Mouse (Mus musculus) hindbrain, embryonic 14.5 days (tissue): ENCODE data around the gene Zfp113. TPM values are rescaled to one million over a fixed set of nuclear protein-coding genes. Genes with fewer than 3 reads are reported as not detected.
"Not testable (repeated sequence)": the region's sequence is repeated elsewhere in the genome, so short reads cannot be mapped to it uniquely, and the experiment has no call there.

ENCODE experiments used
- ATAC-seq: fragments of 200-750 bp; cut with Nextera tagmentation; 2 replicates; pipeline ENCODE4 v1.8.0; 2017; ENCODE audit warnings: moderate number of reproducible peaks, mild to moderate bottlenecking, moderate TSS enrichment, moderate library complexity; ENCODE audit not compliant: low FRiP score
- DNase-seq: peaks from one replicate; pipeline ENCODE4 v3.0.0-alpha.2; 2015; ENCODE audit warnings: low spot score
- H3K27ac ChIP-seq: fragments of 300-500 bp; sonication (generic); 2 replicates; pipeline ENCODE4 v1.5.1; 2014; ENCODE audit warnings: mild to moderate bottlenecking, moderate library complexity
- H3K27me3 ChIP-seq: fragments of 300-500 bp; sonication (generic); 2 replicates; pipeline ENCODE4 v1.6.1; 2014; ENCODE audit warnings: mild to moderate bottlenecking, low read length, mixed read lengths; ENCODE audit not compliant: control insufficient read depth, insufficient read depth
- H3K36me3 ChIP-seq: fragments of 300-500 bp; sonication (generic); replicated peaks from 2 replicates; pipeline ENCODE4 v1.6.1; 2014; ENCODE audit not compliant: control insufficient read depth, insufficient read depth
- H3K4me1 ChIP-seq: fragments of 300-500 bp; sonication (generic); replicated peaks from 2 replicates; pipeline ENCODE4 v1.6.1; 2014; ENCODE audit warnings: antibody characterized with exemption, low read length, mixed read lengths; ENCODE audit not compliant: control insufficient read depth, insufficient read depth
- H3K4me2 ChIP-seq: fragments of 300-500 bp; sonication (generic); replicated peaks from 2 replicates; pipeline ENCODE4 v1.6.1; 2014; ENCODE audit warnings: mild to moderate bottlenecking, moderate library complexity
- H3K4me3 ChIP-seq: fragments of 300-500 bp; sonication (generic); replicated peaks from 2 replicates; pipeline ENCODE4 v1.5.1; 2014; ENCODE audit warnings: mild to moderate bottlenecking, low read length
- H3K9ac ChIP-seq: fragments of 300-500 bp; sonication (generic); 2 replicates; pipeline ENCODE4 v1.6.1; 2014
- H3K9me3 ChIP-seq: fragments of 300-500 bp; sonication (generic); 2 replicates; pipeline ENCODE4 v1.6.1; 2016; ENCODE audit warnings: low read length; ENCODE audit not compliant: control insufficient read depth
- WGBS: fragments of 180-500 bp; shearing (Covaris S2); extraction: QIAGEN DNeasy Blood & Tissue Kit; methylation state at CpG from one replicate; pipeline ENCODE4 v1.1.7; 2014; 5-methylcytosine and 5-hydroxymethylcytosine counted together
- microRNA counts: library from miRNA; unstranded; fragments of <30 nt; microRNA quantifications from one replicate; lab custom pipeline; 2016
- microRNA-seq: library from miRNA; unstranded; fragments of <30 nt; microRNA quantifications from one replicate; pipeline ENCODE4, GENCODE M21; 2016
- polyA plus RNA-seq: library from polyadenylated mRNA; unstranded; fragments of >200 nt; fragmentation: Nextera tagmentation; extraction: Ambion mirVana; gene quantifications from 2 replicates; pipeline ENCODE4 v1.2.1, GENCODE M21; 2014

Zfp113 gene
- polyA plus RNA-seq, 1 experiment from 2014 or later, result 21.4 TPM

GRCm38 (mm10) chr5:138109847-138110396 lies 45.6 kb downstream of the Zfp113 start:
- 58% methylated on average over 4 of the region's 4 CpGs for WGBS
- not testable (repeated sequence) for H3K27ac ChIP-seq

GRCm38 (mm10) chr5:138107130-138107529 lies 48.4 kb downstream of the Zfp113 start:
- Histone ChIP-seq H3K4me3 (no peak overlapping the region), H3K36me3 (peaks cover 40% of the 10 kb centered on the region), H3K27me3 (no peaks in the 10 kb centered on the region), H3K4me2 (no peak overlapping the region), H3K9ac (no peak overlapping the region), H3K9me3 (no peaks in the 10 kb centered on the region), H3K27ac (no peak overlapping the region), H3K4me1 (no peaks in the 10 kb centered on the region)
- ATAC-seq (no peak), DNase-seq (no peak)
- WGBS, result 56% methylated on average over 3 of the region's 3 CpGs

More at GRCm38 (mm10) chr5:138109847-138110396, 45.6 kb downstream of the Zfp113 start:
- not testable (repeated sequence) for H3K27me3 ChIP-seq, H3K9me3 ChIP-seq, DNase-seq, H3K4me3 ChIP-seq, H3K4me2 ChIP-seq, H3K4me1 ChIP-seq, H3K9ac ChIP-seq, ATAC-seq
- H3K36me3 ChIP-seq, result peaks cover 12% of the 10 kb centered on the region

- ATAC-seq, result no peak
- peaks cover 62% of the 10 kb centered on the region for H3K36me3 ChIP-seq
- no peak overlapping the region for H3K4me3 ChIP-seq
- no peak for DNase-seq
- WGBS, result 98% methylated on average over 2 of the region's 2 CpGs
- no peaks in the 10 kb centered on the region for H3K9me3 ChIP-seq
- H3K27me3 ChIP-seq, result no peaks in the 10 kb centered on the region
- H3K9ac ChIP-seq, result no peak overlapping the region
- H3K4me2 ChIP-seq, result no peak overlapping the region
- no peaks in the 10 kb centered on the region for H3K4me1 ChIP-seq
- H3K27ac ChIP-seq, result no peak overlapping the region
Measured at GRCm38 (mm10) chr5:138104976-138105375, 50.6 kb downstream of the Zfp113 start.

GRCm38 (mm10) chr5:138094474-138094873 lies 61.1 kb downstream of the Zfp113 start:
- no peaks in the 10 kb centered on the region for H3K9me3 ChIP-seq
- peaks cover 69% of the 10 kb centered on the region for H3K36me3 ChIP-seq
- H3K4me1 ChIP-seq, result no peaks in the 10 kb centered on the region
- no peak overlapping the region for H3K27ac ChIP-seq
- 97% methylated on average over 6 of the region's 6 CpGs for WGBS
- ATAC-seq (no peak), DNase-seq (no peak)
- no peak overlapping the region for H3K9ac ChIP-seq
- H3K4me3 ChIP-seq, result no peak overlapping the region
- H3K27me3 ChIP-seq, result no peaks in the 10 kb centered on the region
- no peak overlapping the region for H3K4me2 ChIP-seq

- no peak overlapping the region for H3K27ac ChIP-seq
- DNase-seq (no peak), ATAC-seq (no peak)
- WGBS, result 93% methylated on average over 4 of the region's 4 CpGs
- H3K4me2 ChIP-seq, result no peak overlapping the region
- peaks cover 65% of the 10 kb centered on the region for H3K36me3 ChIP-seq
- no peak overlapping the region for H3K4me3 ChIP-seq
- peaks cover 3% of the 10 kb centered on the region; the same call in 1 of the 2 replicates for H3K4me1 ChIP-seq
- no peaks in the 10 kb centered on the region for H3K27me3 ChIP-seq
- no peaks in the 10 kb centered on the region for H3K9me3 ChIP-seq
- no peak overlapping the region for H3K9ac ChIP-seq
Measured at GRCm38 (mm10) chr5:138092771-138093170, 62.8 kb downstream of the Zfp113 start.

GRCm38 (mm10) chr5:138090737-138091136 lies 64.8 kb downstream of the Zfp113 start:
- Histone ChIP-seq H3K9ac (no peak overlapping the region), H3K4me1 (peaks cover 23% of the 10 kb centered on the region), H3K36me3 (peaks cover 51% of the 10 kb centered on the region), H3K27ac (no peak overlapping the region), H3K27me3 (no peaks in the 10 kb centered on the region), H3K4me2 (no peak overlapping the region), H3K9me3 (no peaks in the 10 kb centered on the region), H3K4me3 (no peak overlapping the region)
- 92% methylated on average over 5 of the region's 5 CpGs for WGBS
- DNase-seq (no peak), ATAC-seq (no peak)

GRCm38 (mm10) chr5:138090271-138090670 lies 65.3 kb downstream of the Zfp113 start:
- H3K27me3 ChIP-seq, result no peaks in the 10 kb centered on the region
- H3K27ac ChIP-seq, result no peak overlapping the region
- peaks cover 47% of the 10 kb centered on the region for H3K36me3 ChIP-seq
- H3K4me2 ChIP-seq, result no peak overlapping the region
- ATAC-seq (no peak), DNase-seq (no peak)
- WGBS, result 84% methylated on average over 3 of the region's 3 CpGs
- no peaks in the 10 kb centered on the region for H3K9me3 ChIP-seq
- no peak overlapping the region for H3K4me3 ChIP-seq
- peaks cover 23% of the 10 kb centered on the region for H3K4me1 ChIP-seq
- no peak overlapping the region for H3K9ac ChIP-seq

MicroRNAs within 50 kb of the gene (microRNA counts, 519-probe panel; counts per million panel counts)
- microRNA mmu-miR-106b (lab: Ali Mortazavi, UCI), result 6,067 counts per million, percentile 80 among the panel's probes with 10 or more counts
- 6,321 counts per million, percentile 83 among the panel's probes with 10 or more counts for microRNA mmu-miR-25 (lab: Ali Mortazavi, UCI)
- microRNA mmu-miR-93 (lab: Ali Mortazavi, UCI), result 5,760 counts per million, percentile 73 among the panel's probes with 10 or more counts

Small RNA genes within 50 kb of the gene (microRNA-seq; reads per million reads assigned to microRNA genes)
- 6,959 reads per million, percentile 94 among the genes with 10 or more reads in this experiment for gene Mir106b
- gene Mir25, result 366 reads per million, percentile 68 among the genes with 10 or more reads in this experiment
- gene Mir93, result 6,060 reads per million, percentile 92 among the genes with 10 or more reads in this experiment

Other genes with a start within 250 kb of the Zfp113 start
- not detected in 2 replicates for gene Cyp3a13, start 234.1 kb downstream of the Zfp113 start, polyA plus RNA-seq
- gene Gjc3, start 192.6 kb downstream of the Zfp113 start, polyA plus RNA-seq, result 0.80 and 1.2 TPM in 2 replicates
- gene Azgp1, start 174.2 kb downstream of the Zfp113 start, polyA plus RNA-seq, result not detected in 2 replicates
- not detected in 2 replicates for gene Smok3a, start 134.5 kb downstream of the Zfp113 start, polyA plus RNA-seq
- gene Smok3b, start 134.3 kb downstream of the Zfp113 start, polyA plus RNA-seq, result not detected in 2 replicates
- not detected in 2 replicates for gene Smok3c, start 102.5 kb downstream of the Zfp113 start, polyA plus RNA-seq
- 31.2 and 34.1 TPM in 2 replicates for gene Zkscan1, start 70.7 kb downstream of the Zfp113 start, polyA plus RNA-seq
- gene Zscan21, start 38.8 kb downstream of the Zfp113 start, polyA plus RNA-seq, result 84.0 and 88.2 TPM in 2 replicates
- 239 and 253 TPM in 2 replicates for gene Cops6, start 5.3 kb upstream of the Zfp113 start, polyA plus RNA-seq
- 15.2 and 15.5 TPM in 2 replicates for gene Ap4m1, start 16.3 kb upstream of the Zfp113 start, polyA plus RNA-seq
- 71.6 and 78.1 TPM in 2 replicates for gene Mcm7, start 16.7 kb upstream of the Zfp113 start, polyA plus RNA-seq
- 67.1 and 72.8 TPM in 2 replicates for gene Taf6, start 31.7 kb upstream of the Zfp113 start, polyA plus RNA-seq
- gene Cnpy4, start 31.7 kb upstream of the Zfp113 start, polyA plus RNA-seq, result 29.5 and 31.5 TPM in 2 replicates
- gene Mblac1, start 38.6 kb upstream of the Zfp113 start, polyA plus RNA-seq, result 12.5 and 13.6 TPM in 2 replicates
- gene Nxpe5, start 70.2 kb upstream of the Zfp113 start, polyA plus RNA-seq, result 0.07 TPM in 1 of 2 replicates, not detected in the other
- 74.7 and 85.0 TPM in 2 replicates for gene Lamtor4, start 99.7 kb upstream of the Zfp113 start, polyA plus RNA-seq
- gene BC037034, start 108.3 kb upstream of the Zfp113 start, polyA plus RNA-seq, result 19.5 and 19.7 TPM in 2 replicates
- gene Gal3st4, start 117.1 kb upstream of the Zfp113 start, polyA plus RNA-seq, result 2.6 and 2.9 TPM in 2 replicates
- gene Gm43720, start 124.2 kb upstream of the Zfp113 start, polyA plus RNA-seq, result 0.15 TPM in 1 of 2 replicates, not detected in the other
- 23.9 and 24.2 TPM in 2 replicates for gene Gpc2, start 124.3 kb upstream of the Zfp113 start, polyA plus RNA-seq
- 9.0 and 9.5 TPM in 2 replicates for gene Stag3, start 124.5 kb upstream of the Zfp113 start, polyA plus RNA-seq
- gene Pvrig, start 186.2 kb upstream of the Zfp113 start, polyA plus RNA-seq, result 0.19 TPM in 1 of 2 replicates, not detected in the other